ENCODE assay signal across 8 mouse cellular contexts in the genomic region with DNA sequence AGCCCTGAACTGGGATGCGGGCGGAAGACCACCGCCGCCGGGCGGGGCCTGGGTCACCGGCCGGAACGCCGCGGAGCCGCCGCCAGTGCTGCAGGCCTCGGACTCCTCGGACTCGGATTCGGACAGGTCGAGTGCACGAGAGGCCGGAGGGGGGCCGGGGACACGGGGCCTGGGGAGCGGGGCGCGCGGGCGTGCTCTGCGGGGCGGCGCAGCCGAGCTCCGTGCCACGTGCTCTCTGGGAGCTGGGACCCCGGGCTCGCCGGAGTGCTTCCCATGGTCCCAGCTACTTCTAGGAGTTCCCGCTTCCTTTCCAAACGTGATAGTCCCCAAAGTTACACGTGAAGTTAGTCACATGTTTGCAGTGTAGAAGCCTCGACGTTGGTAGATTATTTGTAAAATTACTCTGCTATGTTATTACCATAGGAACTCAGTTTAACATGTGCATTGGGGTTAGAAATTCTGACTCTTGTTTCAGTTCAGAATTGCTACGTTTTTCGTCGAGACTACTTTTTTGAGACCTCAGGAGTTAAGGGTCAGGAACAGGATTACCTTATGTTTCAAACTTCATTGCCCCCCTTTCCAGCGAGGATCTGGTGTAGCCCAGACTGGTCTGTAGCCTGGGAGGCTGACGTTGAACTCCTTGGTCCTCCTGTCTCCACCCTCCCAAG. TPM values are rescaled to one million over a fixed set of nuclear protein-coding genes. Genes with fewer than 3 reads are reported as not detected.
DNase-seq lines count a peak whose midpoint lies in the region; ATAC-seq and TF ChIP-seq lines count a peak whose summit lies in the region.

No protein-coding gene starts in this region.

- no peaks in the 10 kb centered on the region for H3K9me3 ChIP-seq in E14TG2a.4 (ENCODE audit: low read length)
- H3K9me3 ChIP-seq in embryonic facial prominence, embryonic 12.5 days, result no peaks in the 10 kb centered on the region
- no peaks in the 10 kb centered on the region for H3K9me3 ChIP-seq in heart, embryonic 14.5 days (ENCODE audit: control insufficient read depth, low read length)
- no peaks in the 10 kb centered on the region for H3K9me3 ChIP-seq in kidney, embryonic 16.5 days (ENCODE audit: low read length)
- no peaks in the 10 kb centered on the region for H3K9me3 ChIP-seq in lung, postnatal 0 days (ENCODE audit: low read length)

- 1% methylated on average over 45 of the region's 46 CpGs for WGBS in embryonic facial prominence, embryonic 12.5 days
- under 1% methylated on average over 46 of the region's 46 CpGs for WGBS in heart, embryonic 14.5 days
- WGBS in kidney, embryonic 16.5 days, result 1% methylated on average over 46 of the region's 46 CpGs
- WGBS in lung, postnatal 0 days, result 1% methylated on average over 41 of the region's 46 CpGs

- H3K36me3 ChIP-seq in E14TG2a.4 (ENCODE audit: insufficient read depth, low read length), result peaks cover 42% of the 10 kb centered on the region
- H3K36me3 ChIP-seq in embryonic facial prominence, embryonic 12.5 days, result no peaks in the 10 kb centered on the region
- H3K36me3 ChIP-seq in heart, embryonic 14.5 days (ENCODE audit: control insufficient read depth, insufficient read depth, low read length), result peaks cover 9% of the 10 kb centered on the region; the same call in 1 of the 2 replicates
- peaks cover 7% of the 10 kb centered on the region; the same call in 1 of the 2 replicates for H3K36me3 ChIP-seq in kidney, embryonic 16.5 days (ENCODE audit: insufficient read depth, low read length)
- H3K36me3 ChIP-seq in lung, postnatal 0 days (ENCODE audit: insufficient read depth, low read length), result no peaks in the 10 kb centered on the region

- DNase-seq in adrenal gland, postnatal 10 days, result peak; percentile 65
- peak; percentile 60 for DNase-seq in lung, postnatal 0 days (ENCODE audit: low spot score)
- peak; percentile 41 for DNase-seq in ovary, postnatal 36 days (ENCODE audit: low spot score)
- peak; percentile 7 to 9 for DNase-seq in urinary bladder, postnatal 36 days (ENCODE audit: low spot score in 2 of 2)

- TF ChIP-seq CTCF in E14TG2a.4 (conservative IDR thresholded peaks at IDR 0.05; ENCODE audit: low read length), result no peak
- no peak for TF ChIP-seq CTCF in lung, postnatal 0 days (IDR thresholded peaks at IDR 0.05)

- H3K27ac ChIP-seq in embryonic facial prominence, embryonic 12.5 days, result no peak overlapping the region
- 0 out of 4 replicates have a peak overlapping the region, but pooled peaks of 1 of the 2 experiments have one; percentile 6 for H3K27ac ChIP-seq in heart, embryonic 14.5 days (replicated peaks in 1 of 2; ENCODE audit: control insufficient read depth in 1 of 2, insufficient read depth in 1 of 2, low read depth in 2 of 2, low read length in 2 of 2)
- no peak overlapping the region for H3K27ac ChIP-seq in kidney, embryonic 16.5 days (ENCODE audit: low read length)
- no peak overlapping the region for H3K27ac ChIP-seq in lung, postnatal 0 days (ENCODE audit: low read length)

- H3K27me3 ChIP-seq in E14TG2a.4 (ENCODE audit: insufficient read depth, low read length), result no peaks in the 10 kb centered on the region
- no peaks in the 10 kb centered on the region for H3K27me3 ChIP-seq in embryonic facial prominence, embryonic 12.5 days
- no peaks in the 10 kb centered on the region for H3K27me3 ChIP-seq in heart, embryonic 14.5 days (ENCODE audit: control insufficient read depth, insufficient read depth, low read length)
- no peaks in the 10 kb centered on the region for H3K27me3 ChIP-seq in kidney, embryonic 16.5 days (ENCODE audit: insufficient read depth, low read length)
- H3K27me3 ChIP-seq in lung, postnatal 0 days (replicated peaks; ENCODE audit: insufficient read depth, low read length), result no peaks in the 10 kb centered on the region

- H3K4me3 ChIP-seq in E14TG2a.4 (replicated peaks; ENCODE audit: low read length), result peak overlapping the region; percentile 89
- H3K4me3 ChIP-seq in embryonic facial prominence, embryonic 12.5 days, result peak overlapping the region; percentile 80
- H3K4me3 ChIP-seq in heart, embryonic 14.5 days (ENCODE audit: control insufficient read depth in 1 of 2, insufficient read depth in 1 of 2, low read depth in 1 of 2, low read length in 2 of 2), result peak overlapping the region; percentile 66 to 82
- H3K4me3 ChIP-seq in kidney, embryonic 16.5 days (ENCODE audit: low read length), result peak overlapping the region; percentile 86
- H3K4me3 ChIP-seq in lung, postnatal 0 days (ENCODE audit: low read depth, low read length), result peak overlapping the region; percentile 82

- peak overlapping the region; percentile 80 for H3K9ac ChIP-seq in embryonic facial prominence, embryonic 12.5 days
- H3K9ac ChIP-seq in heart, embryonic 14.5 days (ENCODE audit: low read length), result peak overlapping the region; percentile 84
- H3K9ac ChIP-seq in kidney, embryonic 16.5 days (replicated peaks; ENCODE audit: low read length), result peak overlapping the region; percentile 78
- H3K9ac ChIP-seq in lung, postnatal 0 days (replicated peaks; ENCODE audit: low read depth), result peak overlapping the region; percentile 46; the same call in 1 of the 2 replicates

- 0 out of 2 replicates have a peak, but pooled peaks have one; percentile 42 for ATAC-seq in embryonic facial prominence, embryonic 12.5 days (ENCODE audit: insufficient number of reproducible peaks, insufficient read depth, low FRiP score, low TSS enrichment)
- peak; percentile 58 for ATAC-seq in heart, embryonic 14.5 days (ENCODE audit: insufficient number of reproducible peaks, insufficient read depth, low FRiP score, low read depth)
- peak; percentile 79 for ATAC-seq in kidney, embryonic 16.5 days (ENCODE audit: low FRiP score, low TSS enrichment)
- ATAC-seq in lung, postnatal 0 days, result peak; percentile 65

- TF ChIP-seq EP300 in lung, postnatal 0 days (IDR thresholded peaks at IDR 0.05), result no peak

- H3K4me2 ChIP-seq in embryonic facial prominence, embryonic 12.5 days (replicated peaks), result peak overlapping the region; percentile 72
- H3K4me2 ChIP-seq in heart, embryonic 14.5 days (ENCODE audit: low read length), result peak overlapping the region; percentile 84
- H3K4me2 ChIP-seq in kidney, embryonic 16.5 days (replicated peaks; ENCODE audit: low read depth, low read length), result peak overlapping the region; percentile 69
- peak overlapping the region; percentile 92 for H3K4me2 ChIP-seq in lung, postnatal 0 days (replicated peaks; ENCODE audit: low read depth, low read length)

- H3K4me1 ChIP-seq in E14TG2a.4 (replicated peaks; ENCODE audit: low read depth, low read length), result peaks cover 52% of the 10 kb centered on the region
- H3K4me1 ChIP-seq in embryonic facial prominence, embryonic 12.5 days, result peaks cover 12% of the 10 kb centered on the region; the same call in 1 of the 2 replicates
- peaks cover 4 to 13% of the 10 kb centered on the region in 2 experiments; a peak in 3 of 4 replicates for H3K4me1 ChIP-seq in heart, embryonic 14.5 days (ENCODE audit: control insufficient read depth in 2 of 2, insufficient read depth in 2 of 2, low read length in 2 of 2)
- peaks cover 25% of the 10 kb centered on the region for H3K4me1 ChIP-seq in kidney, embryonic 16.5 days (ENCODE audit: insufficient read depth, low read length)
- H3K4me1 ChIP-seq in lung, postnatal 0 days (ENCODE audit: insufficient read depth, low read depth, low read length), result peaks cover 5% of the 10 kb centered on the region; the same call in 1 of the 2 replicates

RNA-seq across cellular contexts. Expression of a gene that starts 1.0 kb away (rescaled TPM):
- 10 to 100 TPM; 12.2 to 12.7 TPM for total RNA-seq in adrenal gland, postnatal 10 days (2021)
- polyA plus RNA-seq in embryonic facial prominence, embryonic 12.5 days (2016; fragmentation: Nextera tagmentation; extraction: Ambion mirVana), result 3.6 and 4.0 TPM in 2 replicates
- polyA plus RNA-seq in heart, embryonic 14.5 days (2014; fragmentation: Nextera tagmentation; extraction: Ambion mirVana), result 3.0 and 3.2 TPM in 2 replicates
- 2.8 and 2.9 TPM in 2 replicates for polyA plus RNA-seq in kidney, embryonic 16.5 days (2015; fragmentation: Nextera tagmentation; extraction: Ambion mirVana)
- 2.8 and 3.2 TPM in 2 replicates for polyA plus RNA-seq in lung, postnatal 0 days (2015; fragmentation: Nextera tagmentation; extraction: Ambion mirVana)

Comparison
In these comparisons a context has a peak if more than half of its experiments do, and no peak if none do; other contexts are left out.
1. DNase-seq: peak in every context shown above with its lines; median percentile 65 in adrenal gland, postnatal 10 days; 60 in lung, postnatal 0 days; 41 in ovary, postnatal 36 days; 8 in urinary bladder, postnatal 36 days.